Mouse (Mus musculus) gastrocnemius, postnatal 36 days (tissue): ENCODE data around the gene Usp30. TPM values are rescaled to one million over a fixed set of nuclear protein-coding genes. Genes with fewer than 3 reads are reported as not detected.

ENCODE experiments used
- DNase-seq, 2 experiments: peaks; one replicate each; pipeline ENCODE4 v3.0.0; 2022
- intact Hi-C: fragments of 180-260 bp; cut with DNase I; formaldehyde crosslinking; loops from one replicate; pipeline ENCODE4 v1.15.1; 2025
- total RNA-seq, 2 experiments: library from RNA; stranded (reverse); gene quantifications; 2 replicates each; pipeline ENCODE4 v1.2.3; 2021

Usp30 gene
- total RNA-seq, 2 experiments from 2014 or later: 7.3 to 9.2 TPM

DNA sequence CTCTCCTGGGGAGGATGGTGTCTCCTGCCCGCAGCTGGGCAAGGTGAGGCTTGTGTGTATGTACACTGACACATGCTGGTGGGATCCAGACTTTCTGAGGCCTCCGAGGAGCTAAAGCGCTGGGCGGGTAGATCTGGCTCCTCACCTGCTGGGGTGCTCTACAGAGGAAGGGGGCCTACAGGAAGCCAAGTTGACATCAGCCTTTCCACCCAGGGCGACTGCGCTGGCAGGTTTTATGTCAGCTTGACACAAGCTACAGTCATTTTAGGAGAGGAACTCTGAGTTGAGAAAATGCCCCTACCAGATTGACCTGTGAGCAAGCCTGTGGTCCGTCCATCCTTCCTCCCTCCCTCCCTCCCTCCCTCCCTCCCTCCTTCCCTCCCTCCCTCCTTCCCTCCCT, 3.6 kb upstream of the Usp30 start:
- DNase-seq: no peak
- intact Hi-C loops: loop anchor here (10.0 kb wide), 1 partner anchor 263 kb away; no protein-coding TSS in a partner anchor

DNA sequence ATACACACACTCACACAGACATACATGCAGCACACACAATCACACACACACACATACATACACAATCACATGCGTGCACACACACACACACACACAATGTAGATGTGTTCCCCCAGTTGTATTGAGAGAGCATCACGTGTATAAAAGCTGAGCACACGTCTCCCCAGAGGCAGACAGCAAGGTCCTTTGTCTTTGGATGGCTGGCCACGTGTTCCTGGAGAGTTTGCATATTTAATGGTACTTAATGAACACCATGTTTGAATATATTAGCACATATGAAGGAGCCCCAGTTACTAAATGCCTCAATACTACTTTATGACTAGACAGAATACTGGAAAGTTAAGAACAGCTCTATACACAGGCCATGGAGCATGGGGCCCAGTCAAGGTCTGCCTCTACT, 1.3 kb upstream of the Usp30 start:
- DNase-seq: no peak
- intact Hi-C loops: loop anchor here (10.0 kb wide), 1 partner anchor 261 kb away; no protein-coding TSS in a partner anchor

DNA sequence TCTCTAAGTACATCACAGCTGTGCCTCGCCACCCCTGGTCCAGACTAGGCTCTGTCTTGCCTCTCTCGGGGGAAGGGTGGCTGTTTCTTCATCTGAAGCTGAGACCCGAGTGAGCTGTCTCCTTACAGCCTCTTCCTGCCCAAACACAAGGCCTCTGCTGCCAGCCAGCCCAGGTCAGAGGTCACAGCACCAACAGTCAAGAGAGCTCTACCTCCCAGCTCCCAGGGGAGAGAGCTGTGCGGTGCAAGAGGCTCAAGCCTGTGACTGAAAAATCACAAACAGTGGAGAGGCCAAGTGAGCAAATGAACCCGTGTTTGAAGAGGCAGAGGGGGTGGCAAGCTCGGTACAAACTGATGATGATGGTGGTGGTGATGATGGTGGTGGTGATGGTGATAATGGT, 1.3 kb downstream of the Usp30 start:
- no peak for DNase-seq
- intact Hi-C loops: loop anchor here (10.0 kb wide), 1 partner anchor 258 kb away; no protein-coding TSS in a partner anchor

DNA sequence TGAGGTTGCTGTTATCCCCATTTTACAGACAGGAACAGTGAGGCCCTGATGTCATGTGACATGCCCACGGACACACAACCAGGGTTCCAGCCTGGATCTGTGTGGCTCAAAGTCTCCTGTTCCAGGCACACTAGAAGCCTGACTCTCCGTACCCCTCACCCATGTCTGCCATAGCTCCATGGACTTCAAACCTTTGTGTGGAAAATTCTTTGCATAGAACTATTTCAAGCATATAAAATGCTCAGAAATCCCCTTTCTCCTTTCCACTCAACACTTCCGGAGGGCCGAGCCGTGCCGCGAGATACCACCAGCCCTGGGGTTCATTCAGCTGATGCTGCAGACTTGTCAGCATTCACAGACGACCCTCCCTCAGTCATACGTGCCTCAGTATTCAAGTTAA, 2.3 kb downstream of the Usp30 start:
- no peak for DNase-seq
- intact Hi-C loops: loop anchor here (10.0 kb wide), 1 partner anchor 257 kb away; no protein-coding TSS in a partner anchor

DNA sequence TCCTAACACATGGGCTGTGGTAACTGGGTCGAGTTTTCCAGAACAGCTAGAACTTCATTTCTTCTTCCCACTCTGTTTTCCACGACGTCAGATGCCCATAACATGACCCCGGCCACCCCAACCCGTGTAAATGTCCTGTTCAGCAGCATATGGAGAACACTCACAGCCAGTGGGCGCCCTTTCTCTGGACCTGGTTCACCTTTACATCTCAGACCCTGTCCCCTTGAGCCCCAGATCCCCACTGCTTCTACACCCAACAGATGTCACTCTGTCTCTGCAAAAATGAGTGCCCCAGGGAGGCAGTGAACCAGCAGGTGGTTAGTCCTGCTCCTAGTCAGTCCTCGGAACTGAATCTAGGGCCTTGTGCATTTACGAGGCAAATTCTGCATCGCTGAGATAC, 2.7 kb downstream of the Usp30 start:
- DNase-seq: no peak
- intact Hi-C loops: loop anchor here (10.0 kb wide), 1 partner anchor 257 kb away; no protein-coding TSS in a partner anchor

DNA sequence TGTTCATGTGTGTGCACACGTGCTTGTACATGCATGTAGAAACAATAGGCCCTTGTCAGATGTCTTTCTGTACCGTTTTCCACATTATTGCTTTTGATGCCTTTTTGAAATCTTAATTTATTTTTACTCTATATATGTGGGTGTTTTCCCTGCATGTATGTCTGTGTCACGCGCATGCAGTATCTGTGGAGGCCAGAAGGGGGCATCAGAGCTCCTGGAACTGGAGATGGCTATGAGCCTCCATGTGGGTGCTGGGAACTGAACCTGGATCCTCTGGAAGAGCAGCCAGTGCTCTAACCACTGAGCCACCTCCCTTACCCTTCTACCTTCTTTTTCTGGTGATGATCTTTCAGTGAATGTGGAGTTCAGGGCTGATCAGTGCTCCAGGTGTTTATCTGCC, 5.6 kb downstream of the Usp30 start:
- no peak for DNase-seq
- intact Hi-C loops: no loop called here

DNA sequence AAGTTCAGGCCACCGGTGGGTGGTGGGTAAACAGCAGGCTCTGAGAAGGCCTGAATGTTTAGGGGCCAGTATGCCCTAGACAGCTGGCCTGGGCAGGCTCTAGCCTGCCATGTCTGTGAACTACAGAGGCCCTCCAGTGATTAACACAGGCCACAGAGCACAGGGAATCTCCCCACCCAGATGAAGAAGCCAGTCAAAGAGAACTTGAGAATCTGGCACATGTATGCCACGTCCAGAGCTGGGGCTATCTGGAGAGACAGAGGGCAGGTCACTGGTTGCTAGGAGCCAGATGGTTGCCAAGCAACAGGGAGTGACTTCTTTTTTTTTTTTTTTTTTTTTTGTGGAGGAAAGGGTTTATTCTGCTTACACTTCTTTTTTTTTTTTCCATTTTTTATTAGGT, 7.0 kb downstream of the Usp30 start:
- no peak for DNase-seq
- intact Hi-C loops: no loop called here

DNA sequence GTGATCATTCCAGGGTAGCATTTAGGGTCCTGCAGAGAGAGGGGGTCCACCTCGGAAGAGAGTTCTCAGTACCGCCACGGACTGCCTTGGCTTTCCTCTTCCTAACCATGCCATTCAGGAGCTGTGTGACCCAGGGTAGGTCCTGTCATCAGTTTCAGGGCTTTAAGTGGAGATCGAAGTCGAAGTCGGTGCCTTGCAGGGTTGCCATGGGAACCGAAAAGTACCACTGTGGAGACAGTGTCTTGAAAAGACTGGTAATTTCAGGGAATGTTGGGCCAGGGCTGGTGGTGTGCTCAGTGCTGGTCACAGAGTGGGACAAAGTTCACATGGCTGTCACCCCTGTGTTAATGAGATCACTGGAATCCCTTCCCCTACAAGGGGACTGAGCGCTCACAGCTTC, 11.7 kb downstream of the Usp30 start:
- DNase-seq: no peak
- intact Hi-C loops: no loop called here

DNA sequence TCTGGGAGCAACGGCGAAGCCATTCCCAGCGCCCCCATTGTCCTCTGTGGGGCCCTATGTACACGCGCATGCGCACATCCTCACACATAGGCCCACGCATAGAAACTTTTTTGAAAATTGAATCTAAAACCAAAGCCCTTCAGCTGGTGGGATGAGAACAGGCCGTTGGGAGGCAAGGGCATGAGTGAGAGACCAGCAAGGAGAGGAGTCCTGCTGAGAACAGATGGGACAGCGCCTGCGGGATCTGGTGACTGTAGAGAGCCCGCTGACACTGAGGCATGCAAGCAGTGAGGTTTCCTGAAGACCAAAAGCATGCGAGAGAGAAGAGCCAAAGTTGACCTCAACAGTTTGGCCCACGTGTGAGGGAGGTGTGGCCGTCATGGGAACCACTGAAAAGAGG, 20.2 kb downstream of the Usp30 start:
- intact Hi-C loops: no loop called here
- no peak for DNase-seq

DNA sequence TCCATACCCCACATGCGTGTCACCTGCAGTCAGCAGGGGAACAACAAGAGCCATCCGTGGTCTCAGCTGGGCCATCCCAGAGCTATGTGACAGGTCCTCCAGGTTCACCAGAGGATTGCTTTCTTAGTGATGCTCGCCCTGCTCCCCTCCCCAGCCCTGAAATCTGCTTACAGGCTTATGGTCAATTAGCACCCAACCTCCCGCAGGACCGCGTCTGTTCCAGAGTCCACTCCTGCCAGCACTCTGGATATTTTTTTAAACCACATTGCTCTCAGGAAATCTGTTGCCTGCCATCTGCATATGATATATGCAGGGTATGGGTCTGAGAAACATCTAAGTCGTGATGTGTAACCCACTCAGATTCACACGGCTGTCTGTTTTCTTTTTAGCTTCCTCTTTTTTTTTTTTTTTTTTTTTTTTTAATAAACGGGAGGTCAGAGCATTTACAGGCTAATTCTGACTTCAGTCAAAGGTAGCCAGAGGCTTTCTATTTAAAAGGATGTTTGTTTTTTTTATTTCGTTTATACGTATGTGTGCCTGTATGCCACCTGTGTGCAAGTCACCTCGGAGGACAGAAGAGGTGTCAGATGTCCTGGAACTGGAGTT, 22.7 kb downstream of the Usp30 start:
- no peak for DNase-seq
- intact Hi-C loops: no loop called here

DNA sequence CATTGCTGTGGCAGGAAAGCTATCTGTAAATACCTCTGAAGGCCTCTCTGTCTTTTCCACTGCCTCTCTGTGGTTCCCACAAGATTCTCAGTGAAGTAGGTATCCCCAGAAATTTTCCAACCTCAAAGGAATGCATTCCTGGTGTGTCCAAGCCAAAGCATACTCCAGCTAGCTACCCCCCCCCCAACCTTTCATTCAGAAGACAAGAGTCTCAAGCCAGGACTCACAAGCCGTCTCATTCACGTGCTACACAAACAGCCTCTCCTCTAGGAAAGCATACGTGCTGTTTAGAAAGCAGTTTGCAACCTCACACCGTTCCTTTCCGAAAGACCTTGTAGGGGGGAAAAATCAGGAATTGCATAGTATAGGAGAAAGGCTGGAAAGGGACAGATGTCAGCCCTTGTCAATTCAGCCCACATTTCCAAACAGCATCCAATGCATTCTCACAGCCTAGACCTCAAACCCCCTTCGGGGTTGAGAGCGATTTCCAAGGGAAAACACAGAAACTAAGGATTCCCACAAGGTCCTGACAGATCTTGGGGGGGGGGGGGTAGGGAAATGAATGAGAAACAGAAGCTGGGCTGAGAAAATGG, 25.3 kb downstream of the Usp30 start:
- intact Hi-C loops: no loop called here
- DNase-seq: no peak

DNA sequence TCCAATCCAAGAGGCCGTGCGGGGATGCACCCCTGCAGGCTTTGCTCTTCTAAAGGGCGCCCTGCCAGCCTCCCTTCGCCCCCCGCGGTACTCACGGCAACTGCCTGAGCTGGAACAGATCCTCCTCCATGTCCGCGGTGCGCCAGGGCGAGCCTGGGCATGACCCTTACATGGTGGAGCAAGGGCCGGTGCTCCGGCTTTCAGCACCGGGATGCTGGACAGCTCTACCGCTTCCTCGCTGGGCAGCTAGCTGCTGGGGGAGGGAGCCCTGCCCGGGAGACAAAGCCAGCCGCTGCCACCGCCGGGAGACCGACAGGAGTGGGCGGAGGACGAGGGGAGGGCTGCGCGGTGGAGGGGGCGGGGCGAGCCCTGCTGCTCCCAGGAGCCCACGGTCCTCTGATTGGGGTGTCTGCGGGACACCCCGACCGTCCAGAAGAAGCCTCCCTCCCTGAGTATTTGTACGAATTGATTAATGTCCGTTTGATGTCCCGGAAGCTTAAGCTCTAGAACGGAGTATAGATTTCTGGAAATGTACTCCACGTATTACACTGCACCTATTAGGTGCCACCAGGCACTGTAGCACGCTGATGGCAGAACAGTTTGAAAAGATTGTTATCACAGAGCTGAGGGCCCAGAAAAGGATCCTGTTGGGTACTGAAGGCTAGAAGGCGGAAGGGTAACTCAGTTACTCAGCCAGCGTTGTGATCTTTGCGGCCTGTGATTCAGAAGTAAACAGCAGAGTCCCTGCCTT, 26.0 kb downstream of the Usp30 start, which contains the start of gene Svop:
Svop (minus strand) TSS at position 514 of the 751 bp plus-strand sequence.
- peak; percentile 39 to 56 for DNase-seq
- intact Hi-C loops: no loop called here

DNA sequence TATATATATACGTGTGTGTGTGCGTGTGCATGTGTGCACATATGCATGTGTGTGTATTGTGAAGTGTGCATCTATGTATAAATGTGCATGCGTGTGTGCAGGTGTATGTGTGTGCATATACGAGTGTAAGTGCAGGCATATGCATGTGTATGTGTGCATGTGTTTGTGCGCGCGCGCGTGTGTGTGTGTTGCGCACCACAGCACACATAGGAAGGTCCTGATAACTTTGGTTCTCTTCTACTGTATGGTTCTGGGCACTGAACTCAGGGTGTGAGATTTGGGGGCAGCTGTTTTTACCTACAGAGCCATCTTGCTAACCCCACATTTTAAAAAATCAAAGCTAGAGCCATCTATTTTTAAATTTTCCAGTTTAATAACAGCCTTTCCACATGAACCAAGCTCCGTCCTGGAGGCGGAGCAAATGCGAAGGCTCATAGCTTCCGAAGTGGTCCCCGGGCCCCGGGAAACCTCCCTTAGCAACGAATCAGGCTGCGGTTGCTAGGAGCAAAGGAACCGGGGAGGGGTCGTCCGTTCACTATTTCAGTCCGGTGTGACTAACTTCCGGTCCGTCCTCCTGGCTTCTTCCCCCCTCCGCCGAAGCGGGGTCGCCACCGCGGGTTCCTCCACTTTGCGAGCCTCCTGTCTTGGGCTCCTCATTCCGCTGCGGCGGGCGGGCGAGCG, 34.6 kb downstream of the Usp30 start:
- peak; percentile 88 to 96 for DNase-seq
- intact Hi-C loops: no loop called here

DNA sequence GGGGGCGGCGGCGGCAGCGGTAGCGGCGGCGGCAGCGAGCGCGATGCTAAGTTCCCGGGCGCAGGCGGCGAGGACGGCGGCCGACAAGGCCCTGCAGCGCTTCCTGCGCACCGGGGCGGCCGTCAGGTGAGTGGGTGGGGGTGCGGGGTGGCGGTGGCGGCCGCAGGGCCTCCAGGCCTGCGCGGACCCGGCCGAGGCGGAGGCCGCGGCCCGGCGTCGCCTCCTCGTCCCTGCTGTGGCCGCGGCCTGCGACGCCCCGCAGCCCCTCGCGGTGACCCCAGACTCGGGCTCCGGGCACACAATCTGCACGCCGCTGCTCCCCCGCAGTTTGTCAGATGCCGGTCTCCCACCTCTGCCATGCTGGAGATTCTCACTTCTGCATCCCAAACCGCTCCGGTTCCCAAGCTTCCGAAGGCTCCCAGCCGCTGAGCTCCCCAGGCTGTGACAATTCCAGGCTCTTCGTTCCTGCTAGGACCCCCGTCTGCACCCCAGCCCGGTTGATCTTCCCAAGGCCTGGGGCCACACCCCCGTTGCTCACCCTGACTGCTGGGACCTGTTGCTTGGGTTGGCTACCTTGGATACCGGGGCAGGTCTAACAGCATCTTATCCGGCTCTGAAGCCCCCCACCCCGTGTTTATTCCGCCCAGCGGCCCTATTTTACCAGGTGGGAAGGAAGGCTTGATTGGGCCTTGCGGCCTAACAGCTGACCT, 35.3 kb downstream of the Usp30 start:
- DNase-seq: no peak
- intact Hi-C loops: no loop called here

DNA sequence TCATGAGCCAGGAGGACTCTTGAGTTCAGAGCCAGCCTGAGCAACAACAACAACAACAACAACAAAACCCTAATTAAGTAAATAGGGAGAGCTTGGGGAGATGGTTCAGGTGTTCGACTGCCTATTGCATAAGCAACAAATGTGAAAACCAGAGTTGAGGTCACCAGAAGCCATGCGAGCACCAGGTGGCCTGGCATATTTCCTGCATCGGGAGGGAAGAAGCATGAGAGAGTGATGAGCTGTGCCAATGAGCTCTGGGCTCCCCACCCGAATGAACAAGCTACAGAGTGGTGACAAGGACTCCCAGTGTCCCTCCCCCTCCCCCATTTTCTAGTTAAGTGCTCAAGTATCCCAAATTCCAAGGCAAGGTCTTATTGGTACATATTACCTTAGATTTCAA, 36.6 kb downstream of the Usp30 start:
- intact Hi-C loops: no loop called here
- no peak for DNase-seq

DNA sequence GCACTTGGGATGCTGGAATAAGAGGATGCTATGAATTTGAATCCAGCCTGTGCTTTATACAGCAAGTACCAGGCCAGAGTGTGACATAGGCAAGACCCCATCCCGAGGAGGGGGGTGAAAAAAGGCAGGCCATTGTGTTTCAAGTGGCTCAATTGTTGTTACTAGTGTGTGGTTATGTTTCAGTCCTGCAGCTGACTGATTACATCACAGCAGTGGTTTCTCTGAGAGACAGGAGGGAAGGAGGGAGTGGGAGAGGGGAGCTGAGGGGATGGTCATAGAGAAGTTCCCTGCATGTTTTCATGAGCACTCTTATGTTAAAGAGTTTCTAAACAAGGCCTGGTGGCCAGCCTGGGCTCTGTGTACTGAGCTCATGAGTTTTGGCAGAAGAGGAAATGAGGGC, 37.5 kb downstream of the Usp30 start:
- no peak for DNase-seq
- intact Hi-C loops: no loop called here

DNA sequence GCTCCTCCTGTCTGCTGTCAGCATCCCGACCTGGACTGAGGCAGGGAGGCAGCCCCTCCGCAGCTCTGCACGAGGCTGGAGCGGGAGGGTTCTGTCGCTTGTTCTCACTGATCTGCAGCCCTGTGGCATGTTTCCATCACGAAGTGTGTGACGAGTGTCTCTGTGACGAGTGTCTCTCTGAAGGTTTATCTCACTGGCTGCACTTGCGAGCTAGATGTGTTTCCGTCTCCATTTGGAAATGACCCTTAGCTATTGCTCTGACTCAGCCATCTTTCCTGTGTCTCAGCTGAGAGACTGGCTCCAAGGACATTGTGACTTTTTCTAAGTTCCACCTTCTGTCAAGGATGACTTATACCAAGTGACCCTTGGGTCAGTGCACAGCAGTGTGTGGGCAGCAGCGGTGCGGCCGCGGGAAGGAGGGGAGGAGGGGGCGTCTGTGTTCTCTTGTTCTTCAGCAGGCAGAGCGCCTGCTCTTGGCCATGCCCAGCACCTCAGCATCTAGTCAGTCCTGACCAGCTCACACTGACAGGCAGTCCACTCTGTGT, 41.2 kb downstream of the Usp30 start:
- intact Hi-C loops: no loop called here
- DNase-seq: no peak

DNA sequence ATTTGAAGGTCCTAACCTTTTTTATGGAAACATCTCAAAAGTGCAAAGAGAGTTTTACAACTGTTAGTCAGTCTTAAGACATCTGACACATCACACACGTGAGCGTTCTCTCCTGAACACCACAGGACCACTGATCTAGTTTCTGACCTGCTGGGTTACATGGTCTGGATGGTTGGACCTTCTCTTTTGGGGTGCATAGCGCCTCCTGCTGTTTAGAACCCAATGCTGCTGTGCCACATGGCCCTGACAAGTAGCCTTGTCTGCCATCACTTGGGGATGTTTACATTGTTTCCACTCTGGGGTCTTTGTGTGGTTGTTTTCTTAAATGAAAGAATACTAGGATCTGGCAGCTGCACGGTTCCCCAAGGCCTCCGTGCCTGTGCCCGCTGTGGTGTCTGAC, 48.1 kb downstream of the Usp30 start:
- no peak for DNase-seq
- intact Hi-C loops: no loop called here

DNA sequence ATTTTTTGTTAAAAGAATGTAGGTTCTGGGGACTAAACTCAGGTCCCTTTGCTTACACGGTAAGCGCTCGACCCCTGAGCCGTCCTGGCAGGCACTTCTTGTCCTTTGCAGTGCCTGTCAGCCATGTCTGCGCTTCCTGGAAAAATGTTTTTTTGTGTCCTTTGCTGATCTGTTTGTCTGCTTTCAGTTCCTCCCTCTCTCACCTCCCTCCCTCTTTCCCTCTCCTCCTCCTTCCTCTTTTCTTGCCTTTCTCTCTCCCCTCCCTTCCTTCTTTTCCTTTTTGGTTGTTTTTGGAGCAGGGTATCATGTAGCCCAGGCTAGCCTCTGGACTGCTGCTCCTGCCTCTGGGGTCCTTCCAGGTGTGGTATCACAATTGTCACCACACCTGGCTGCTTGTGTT, 49.8 kb downstream of the Usp30 start:
- intact Hi-C loops: no loop called here
- no peak for DNase-seq

DNA sequence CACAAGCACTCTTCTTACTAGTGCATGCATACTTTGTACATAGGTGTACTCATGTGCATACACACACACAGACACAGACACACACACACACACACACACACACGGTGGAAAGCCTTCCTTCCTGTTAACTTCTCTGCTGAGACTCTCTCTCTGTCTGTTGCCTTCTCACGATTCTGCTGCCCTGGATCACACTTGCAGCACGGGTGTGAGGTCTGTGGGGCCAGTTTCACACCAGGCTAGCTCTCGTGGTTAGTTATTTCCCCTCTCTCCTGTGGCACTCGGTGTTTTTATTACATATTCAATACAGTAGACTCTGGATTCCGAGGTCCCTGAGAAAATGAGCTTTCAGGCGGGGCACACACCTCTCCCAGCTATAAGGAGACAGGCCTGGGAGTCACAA, 51.3 kb downstream of the Usp30 start:
- DNase-seq: no peak
- intact Hi-C loops: no loop called here
